Mouse (Mus musculus): Measurements from ENCODE around the gene Ppef1.

Ppef1 gene

DNA sequence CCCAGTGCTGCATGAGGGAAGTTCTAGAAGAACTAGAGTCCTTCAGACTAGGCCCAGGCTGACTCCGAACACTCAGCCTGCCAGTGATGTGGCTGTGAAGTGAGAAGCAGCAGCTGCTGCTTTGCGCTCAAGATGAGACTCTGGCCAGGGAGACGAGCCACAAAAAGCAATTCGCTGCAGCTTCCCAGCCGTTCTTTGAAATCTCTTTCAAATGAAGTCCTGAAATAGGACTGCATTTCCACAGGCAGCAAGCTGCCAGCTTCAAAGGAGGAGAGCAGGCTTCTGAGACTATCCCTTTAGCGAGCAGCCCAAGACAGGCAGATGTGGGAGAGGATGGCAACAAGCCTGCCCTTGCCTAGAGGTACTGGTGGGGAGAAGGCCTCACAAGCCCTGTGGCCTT, 142.6 kb downstream of the Ppef1 start:
- no peak for DNase-seq

- no peak for DNase-seq
Measured at GRCm38 (mm10) chrX:160590147-160590546, 145.4 kb downstream of the Ppef1 start.

DNA sequence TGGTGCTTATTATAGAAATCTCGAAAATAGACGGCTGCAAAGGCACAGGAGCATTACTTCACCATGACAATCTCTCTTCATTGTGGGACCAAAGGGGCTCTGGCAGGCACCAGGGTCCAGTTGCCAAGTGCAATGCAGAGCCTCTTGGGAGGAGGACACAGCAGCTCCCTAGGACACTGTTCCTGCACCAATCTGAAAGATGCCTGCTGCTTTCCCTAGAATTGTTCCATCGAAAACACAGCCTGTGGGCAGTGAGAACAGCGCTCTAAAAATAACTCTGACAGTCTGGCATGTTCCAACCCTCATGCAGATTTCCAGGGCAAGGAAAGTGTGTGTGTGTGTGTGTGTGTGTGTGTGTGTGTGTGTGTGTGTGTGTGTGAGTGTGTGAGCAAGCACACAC, 147.0 kb downstream of the Ppef1 start:
- no peak for DNase-seq

DNA sequence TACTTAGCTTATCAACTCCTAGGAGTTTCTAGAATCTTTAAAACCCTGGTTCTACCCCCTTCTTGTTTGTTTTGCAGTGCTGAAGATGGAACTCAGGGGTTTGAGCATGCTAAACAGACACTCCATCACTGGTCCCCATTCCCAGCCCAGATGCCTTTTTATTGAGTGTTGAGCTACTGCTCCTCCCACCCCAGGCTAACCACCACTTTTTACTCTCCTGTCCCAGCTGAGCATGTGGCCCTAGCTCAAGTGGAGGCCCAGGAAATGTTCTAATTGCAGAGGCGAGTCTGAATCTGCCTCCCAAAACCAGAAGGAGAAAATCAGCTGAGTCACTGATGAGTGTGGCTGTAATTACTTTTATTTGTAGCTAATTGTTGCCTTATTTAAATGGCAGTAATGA, 150.5 kb downstream of the Ppef1 start:
- DNase-seq: no peak

- no peak for DNase-seq
Measured at GRCm38 (mm10) chrX:160584148-160584838, 151.3 kb downstream of the Ppef1 start.

GRCm38 (mm10) chrX:160583589-160583988, 152.0 kb downstream of the Ppef1 start:
- DNase-seq: no peak

All from kidney, postnatal 14 days (tissue).